ENCODE assay signal across 15 mouse cellular contexts in the genomic region with DNA sequence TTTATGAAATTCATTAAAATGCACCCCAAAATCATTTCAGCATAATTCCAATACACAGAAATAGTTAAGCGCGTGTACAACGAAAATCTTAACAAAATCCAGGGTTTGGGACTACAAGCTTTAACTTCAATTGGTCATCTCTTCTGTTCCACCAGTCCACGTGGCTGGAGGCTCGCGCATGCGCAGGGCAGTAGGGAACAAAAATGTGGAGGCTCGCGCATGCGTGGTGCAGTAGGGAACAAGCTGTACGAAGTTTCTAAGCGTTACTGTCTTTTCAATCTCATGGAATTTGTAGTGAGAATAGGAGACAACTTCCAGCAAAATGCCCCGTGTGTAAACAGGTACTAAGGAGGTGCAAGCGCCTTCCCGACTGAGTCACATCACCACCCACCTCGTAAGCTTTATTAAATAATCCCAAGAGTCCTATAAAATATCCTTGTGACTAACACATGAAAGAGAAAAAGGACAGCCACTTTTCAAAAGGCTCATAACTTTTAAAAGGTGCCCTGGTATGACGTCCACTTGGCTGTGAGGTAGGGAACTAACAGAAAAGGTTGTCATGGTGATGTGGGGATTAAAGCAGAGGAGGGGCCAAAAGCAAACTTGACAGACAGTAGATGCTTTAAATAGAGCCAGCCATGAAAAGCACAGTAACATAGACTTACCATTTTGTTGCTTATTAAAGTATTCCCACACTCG.
DNase-seq lines count a peak whose midpoint lies in the region; ATAC-seq and TF ChIP-seq lines count a peak whose summit lies in the region.
"Had no signal": no experiment of that assay in that cellular context is flagged by ENCODE, and none has a peak within 500 bp of the region (broad histone marks: within the 10 kb centered on the region; RNA-seq: fewer than 3 reads in every experiment).

No protein-coding gene starts in this region.

- peak; percentile 57 for ATAC-seq in frontal cortex, adult (ENCODE audit: low TSS enrichment)
- no peak for ATAC-seq in stomach, postnatal 0 days (ENCODE audit: low FRiP score, low TSS enrichment)
- ATAC-seq: hindbrain, postnatal 0 days had no signal

- H3K27me3 ChIP-seq in testis, adult 2 months (ENCODE audit: control insufficient read depth, insufficient read depth, low read length): no peaks in the 10 kb centered on the region
- H3K27me3 ChIP-seq in stomach, postnatal 0 days (ENCODE audit: control insufficient read depth, insufficient read depth, low read length): no peaks in the 10 kb centered on the region
- H3K27me3 ChIP-seq: lung, embryonic 15.5 days; megakaryocyte, embryonic 14.5 days; neural tube, embryonic 13.5 days had no signal

- peaks cover 2% of the 10 kb centered on the region for H3K4me1 ChIP-seq in testis, adult 2 months (ENCODE audit: control insufficient read depth, insufficient read depth, low read length)
- H3K4me1 ChIP-seq in stomach, postnatal 0 days (replicated peaks; ENCODE audit: control insufficient read depth, insufficient read depth): no peaks in the 10 kb centered on the region
- H3K4me1 ChIP-seq: lung, embryonic 15.5 days; megakaryocyte, embryonic 14.5 days had no signal

- no peak for TF ChIP-seq EP300 in stomach, postnatal 0 days (optimal IDR thresholded peaks at IDR 0.05)

- H3K9me3 ChIP-seq in stomach, postnatal 0 days (ENCODE audit: control insufficient read depth, low read length): no peaks in the 10 kb centered on the region
- H3K9me3 ChIP-seq: lung, embryonic 15.5 days; neural tube, embryonic 13.5 days had no signal

- DNase-seq in frontal cortex, postnatal 14 days (ENCODE audit: low spot score in 2 of 2): no peak
- DNase-seq in testis, postnatal 10 days (ENCODE audit: low spot score): no peak
- DNase-seq in hindlimb bud, embryonic 11.5 days (ENCODE audit: extremely low spot score, low read depth, low spot score): peak; percentile 33
- no peak for DNase-seq in stomach, postnatal 0 days (ENCODE audit: low spot score)
- no peak for DNase-seq in thymus, postnatal 0 days (ENCODE audit: low spot score)
- DNase-seq in layer of hippocampus, adult 2 months (ENCODE audit: low spot score in 2 of 2): no peak
- DNase-seq: adrenal gland, postnatal 14 days; heart, postnatal 14 days; right cerebral cortex, adult 18-20 months had no signal

- WGBS in stomach, postnatal 0 days: 73% methylated on average over 18 of the region's 18 CpGs

- H3K4me3 ChIP-seq in testis, adult 2 months (ENCODE audit: control insufficient read depth, low read depth, low read length): peak overlapping the region; percentile 81
- H3K4me3 ChIP-seq in stomach, postnatal 0 days (ENCODE audit: low read depth, low read length): no peak overlapping the region
- no peak overlapping the region; the same call in 1 of the 2 replicates for H3K4me3 ChIP-seq in layer of hippocampus, adult 2 months
- H3K4me3 ChIP-seq: lung, embryonic 15.5 days; megakaryocyte, embryonic 14.5 days; neural tube, embryonic 13.5 days had no signal

- H3K4me2 ChIP-seq in stomach, postnatal 0 days (replicated peaks; ENCODE audit: low read depth): 0 out of 2 replicates have a peak overlapping the region, but pooled peaks have one; percentile 5
- H3K4me2 ChIP-seq: lung, embryonic 15.5 days; neural tube, embryonic 13.5 days had no signal

- TF ChIP-seq POLR2A in testis, adult 2 months (IDR thresholded peaks at IDR 0.05; ENCODE audit: control insufficient read depth, low read depth, low read length): no peak

- H3K9ac ChIP-seq in stomach, postnatal 0 days (ENCODE audit: low read length): no peak overlapping the region
- H3K9ac ChIP-seq: lung, embryonic 15.5 days; neural tube, embryonic 13.5 days had no signal

- H3K27ac ChIP-seq in testis, adult 2 months (ENCODE audit: control insufficient read depth, insufficient read depth, low read depth, low read length): peak overlapping the region; percentile 88
- H3K27ac ChIP-seq in stomach, postnatal 0 days (replicated peaks): no peak overlapping the region
- H3K27ac ChIP-seq in layer of hippocampus, adult 2 months: no peak overlapping the region
- H3K27ac ChIP-seq: hindbrain, postnatal 0 days; lung, embryonic 15.5 days had no signal

- H3K36me3 ChIP-seq in testis, adult 2 months (ENCODE audit: control insufficient read depth, insufficient read depth, low read length): no peaks in the 10 kb centered on the region
- H3K36me3 ChIP-seq in stomach, postnatal 0 days (ENCODE audit: control insufficient read depth, insufficient read depth, low read length): no peaks in the 10 kb centered on the region
- H3K36me3 ChIP-seq: lung, embryonic 15.5 days; neural tube, embryonic 13.5 days had no signal

- no peak for TF ChIP-seq CTCF in testis, adult 2 months (IDR thresholded peaks at IDR 0.05; ENCODE audit: control insufficient read depth, insufficient read depth, insufficient replicate concordance, low read depth, low read length)
- no peak for TF ChIP-seq CTCF in stomach, postnatal 0 days (IDR thresholded peaks at IDR 0.05; ENCODE audit: low read depth)
- no peak for TF ChIP-seq CTCF in layer of hippocampus, adult 2 months (conservative IDR thresholded peaks at IDR 0.05)
